Mouse (Mus musculus): ENCODE measurements around the gene Chat. TPM values are rescaled to one million over a fixed set of nuclear protein-coding genes. Genes with fewer than 3 reads are reported as not detected.

The Chat gene
- polyA plus RNA-seq, 1 experiment from 2014 or later: 4.0 TPM

DNA sequence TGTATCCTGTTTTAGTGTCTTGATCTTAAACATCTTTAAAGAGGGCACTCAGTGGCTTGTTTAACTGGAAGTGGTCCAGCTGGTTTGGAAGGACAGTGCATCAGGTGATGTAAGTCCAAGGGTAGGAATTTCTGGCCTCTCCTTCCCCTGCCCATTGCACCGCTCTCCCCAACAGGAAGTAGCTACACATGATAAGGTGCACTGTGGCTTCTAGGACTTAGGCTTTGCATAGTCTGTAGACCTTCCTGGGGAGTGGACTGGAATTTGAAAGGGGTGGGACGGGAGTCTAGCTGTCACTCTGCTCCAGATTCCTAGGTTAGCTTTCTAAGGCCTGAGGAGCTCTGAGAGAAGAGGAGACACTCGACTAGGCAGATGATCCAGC lies 85.7 kb downstream of the Chat start:
- Histone ChIP-seq H3K4me3 (no peak overlapping the region), H3K9ac (no peak overlapping the region), H3K36me3 (no peaks in the 10 kb centered on the region), H3K27me3 (peaks cover 45% of the 10 kb centered on the region), H3K27ac (replicated peaks) (no peak overlapping the region), H3K4me2 (no peak overlapping the region), H3K9me3 (no peaks in the 10 kb centered on the region), H3K4me1 (replicated peaks) (peaks cover 25% of the 10 kb centered on the region)
- no peak for ATAC-seq (ENCODE audit: low read depth)
- WGBS: 33% methylated on average over 3 of the region's 3 CpGs

DNA sequence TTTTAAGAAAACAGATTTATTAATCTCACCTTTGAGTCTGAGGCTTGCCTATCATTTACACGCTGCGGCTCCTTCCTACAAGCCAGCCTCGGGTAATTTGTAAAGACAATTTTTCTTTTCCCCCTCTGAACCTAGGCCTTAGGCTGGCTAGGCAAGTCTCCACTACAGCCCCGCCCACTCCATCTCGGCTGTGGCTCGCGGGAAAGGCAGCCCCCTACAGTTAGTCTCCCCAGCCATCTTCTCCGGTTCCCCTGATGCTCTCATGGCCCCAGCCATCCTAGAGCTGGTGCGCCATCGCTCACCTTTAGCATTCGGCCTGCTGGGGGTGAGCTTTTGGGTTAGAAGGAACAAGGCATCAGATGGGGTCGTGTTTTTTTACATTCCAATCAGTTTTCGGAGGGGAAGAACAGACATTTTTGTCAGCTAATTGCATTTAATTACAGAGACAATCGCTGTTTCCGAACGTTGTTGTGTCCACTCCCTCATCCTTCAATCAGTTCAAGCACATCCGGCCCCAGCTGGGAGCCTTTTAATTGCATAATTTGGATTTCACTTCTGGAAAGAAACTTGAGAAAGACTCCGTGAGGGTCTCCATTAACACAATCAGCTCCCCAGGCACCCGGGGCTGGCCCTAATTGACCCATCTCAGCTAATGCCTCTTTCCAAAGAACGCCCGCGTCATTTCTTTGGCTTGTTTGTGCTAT lies 86.2 kb downstream of the Chat start:
- H3K9ac ChIP-seq: no peak overlapping the region
- 5% methylated on average over 22 of the region's 22 CpGs for WGBS
- H3K4me1 ChIP-seq (replicated peaks): peaks cover 25% of the 10 kb centered on the region
- no peaks in the 10 kb centered on the region for H3K9me3 ChIP-seq
- no peaks in the 10 kb centered on the region for H3K36me3 ChIP-seq
- ATAC-seq (ENCODE audit: low read depth): no peak
- H3K4me3 ChIP-seq: no peak overlapping the region
- peaks cover 45% of the 10 kb centered on the region for H3K27me3 ChIP-seq
- H3K27ac ChIP-seq (replicated peaks): no peak overlapping the region
- peak overlapping the region; percentile 39 for H3K4me2 ChIP-seq

DNA sequence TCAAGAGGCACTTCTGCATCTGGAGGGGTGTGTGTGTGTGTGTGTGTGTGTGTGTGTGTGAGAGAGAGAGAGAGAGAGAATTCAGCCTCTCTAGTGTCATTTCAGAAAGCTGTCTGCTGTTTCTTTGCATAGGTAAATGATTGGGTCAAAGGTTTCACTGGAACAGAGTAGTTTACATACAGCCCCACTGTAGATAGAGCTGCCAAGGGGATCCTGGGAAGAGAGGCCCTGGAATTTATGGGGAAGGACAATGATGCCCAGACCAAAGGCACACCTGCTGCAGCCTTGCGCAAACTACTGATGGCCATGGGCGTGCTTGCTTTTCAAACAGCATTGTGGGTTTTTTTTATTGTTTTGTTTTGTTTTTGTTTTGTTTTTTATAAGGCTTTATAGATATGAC lies 93.3 kb downstream of the Chat start:
- no peak for ATAC-seq (ENCODE audit: low read depth)
- H3K27me3 ChIP-seq: peaks cover 7% of the 10 kb centered on the region; the same call in 1 of the 2 replicates
- no peak overlapping the region for H3K4me3 ChIP-seq
- H3K27ac ChIP-seq (replicated peaks): no peak overlapping the region
- H3K9me3 ChIP-seq: no peaks in the 10 kb centered on the region
- H3K4me1 ChIP-seq (replicated peaks): no peaks in the 10 kb centered on the region
- 85% methylated on average over 2 of the region's 2 CpGs for WGBS
- H3K4me2 ChIP-seq: no peak overlapping the region
- no peak overlapping the region for H3K9ac ChIP-seq
- no peaks in the 10 kb centered on the region for H3K36me3 ChIP-seq

DNA sequence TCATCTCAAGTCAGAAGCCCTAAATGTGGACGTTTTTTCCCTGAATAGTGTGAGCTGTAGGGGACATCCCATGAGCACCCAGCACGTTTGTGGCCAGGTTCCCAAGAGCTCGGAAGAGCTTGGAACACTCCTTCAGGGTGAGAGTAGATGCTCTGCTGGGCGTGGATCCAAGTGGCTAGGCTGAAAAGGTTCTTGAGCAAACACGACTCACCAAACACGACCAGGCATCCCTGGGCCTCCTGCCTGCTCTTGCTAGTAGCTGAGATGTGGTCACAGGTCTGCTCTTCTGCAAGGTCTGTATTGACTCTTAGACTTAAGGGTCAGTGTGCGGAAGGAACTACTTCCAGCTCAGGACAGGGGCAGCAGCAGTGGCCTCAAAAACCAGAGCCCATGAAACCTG lies 96.0 kb downstream of the Chat start:
- 77% methylated on average over 7 of the region's 7 CpGs for WGBS
- Histone ChIP-seq H3K27me3 (no peaks in the 10 kb centered on the region), H3K27ac (replicated peaks) (no peak overlapping the region), H3K36me3 (no peaks in the 10 kb centered on the region), H3K9me3 (no peaks in the 10 kb centered on the region), H3K4me3 (no peak overlapping the region), H3K4me2 (no peak overlapping the region), H3K4me1 (replicated peaks) (no peaks in the 10 kb centered on the region), H3K9ac (no peak overlapping the region)
- ATAC-seq (ENCODE audit: low read depth): no peak

DNA sequence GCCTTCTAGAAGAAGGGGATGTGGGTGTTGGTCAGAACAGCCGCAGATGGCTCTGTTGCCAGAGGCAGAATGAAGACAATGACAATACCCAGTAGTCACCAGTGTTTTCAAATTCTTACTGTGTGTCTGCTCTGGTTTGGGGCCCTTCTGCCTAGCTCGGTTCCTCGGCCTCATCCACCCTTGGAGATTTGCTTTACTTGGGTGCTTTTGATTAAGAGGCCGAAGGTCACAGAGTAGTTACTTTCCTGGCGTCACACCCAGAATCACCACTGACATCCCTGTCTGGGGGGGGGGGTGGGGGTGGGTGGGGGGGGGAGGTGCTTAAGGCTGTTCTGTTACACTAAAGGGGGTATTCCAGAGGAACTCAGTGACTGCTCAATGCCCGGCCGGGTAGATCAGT lies 101.4 kb downstream of the Chat start:
- H3K9me3 ChIP-seq: no peaks in the 10 kb centered on the region
- no peak overlapping the region for H3K27ac ChIP-seq (replicated peaks)
- no peaks in the 10 kb centered on the region for H3K36me3 ChIP-seq
- no peak overlapping the region for H3K9ac ChIP-seq
- 68% methylated on average over 7 of the region's 7 CpGs for WGBS
- H3K4me2 ChIP-seq: no peak overlapping the region
- H3K4me1 ChIP-seq (replicated peaks): no peaks in the 10 kb centered on the region
- H3K27me3 ChIP-seq: no peaks in the 10 kb centered on the region
- no peak for ATAC-seq (ENCODE audit: low read depth)
- no peak overlapping the region for H3K4me3 ChIP-seq

Other genes with a start within 250 kb of the Chat start
- 20.4 and 20.6 TPM in 2 replicates for gene Ogdhl, start 144.0 kb downstream of the Chat start, polyA plus RNA-seq (2015; fragmentation: Nextera tagmentation; extraction: Ambion mirVana)
- 0.24 TPM in 1 of 2 replicates, not detected in the other for gene 1700024G13Rik, start 77.6 kb downstream of the Chat start, polyA plus RNA-seq (2015; fragmentation: Nextera tagmentation; extraction: Ambion mirVana)
- gene Slc18a3, start 1.1 kb downstream of the Chat start, polyA plus RNA-seq (2015; fragmentation: Nextera tagmentation; extraction: Ambion mirVana): 30.1 and 33.6 TPM in 2 replicates
- 25.3 and 26.7 TPM in 2 replicates for gene Ercc6, start 47.5 kb upstream of the Chat start, polyA plus RNA-seq (2015; fragmentation: Nextera tagmentation; extraction: Ambion mirVana)
- gene Prrxl1, start 133.4 kb upstream of the Chat start, polyA plus RNA-seq (2015; fragmentation: Nextera tagmentation; extraction: Ambion mirVana): 83.4 and 87.1 TPM in 2 replicates
- 0.15 and 0.40 TPM in 2 replicates for gene 3425401B19Rik, start 219.3 kb upstream of the Chat start, polyA plus RNA-seq (2015; fragmentation: Nextera tagmentation; extraction: Ambion mirVana)

Measured in neural tube, embryonic 13.5 days (tissue).